Mouse (Mus musculus): Measurements from ENCODE around the gene Atp2b4. TPM values are rescaled to one million over a fixed set of nuclear protein-coding genes. Genes with fewer than 3 reads are reported as not detected.

Atp2b4 gene
- polyA plus RNA-seq, 1 experiment from 2014 or later: 11.2 TPM

GRCm38 (mm10) chr1:133744609-133745008 is 56.2 kb downstream of the Atp2b4 start:
- H3K9ac ChIP-seq: no peak overlapping the region
- H3K9me3 ChIP-seq (replicated peaks): no peaks in the 10 kb centered on the region
- H3K36me3 ChIP-seq: no peaks in the 10 kb centered on the region
- no peak overlapping the region for H3K4me3 ChIP-seq
- ATAC-seq (replicated peaks; ENCODE audit: insufficient number of reproducible peaks, insufficient read depth, low FRiP score, low read depth): peak; percentile 45
- WGBS: 61% methylated on average over 4 of the region's 4 CpGs
- no peaks in the 10 kb centered on the region for H3K27me3 ChIP-seq
- H3K4me1 ChIP-seq (replicated peaks): peaks cover 29% of the 10 kb centered on the region
- peak overlapping the region; percentile 53 for H3K27ac ChIP-seq
- H3K4me2 ChIP-seq: 0 out of 2 replicates have a peak overlapping the region, but pooled peaks have one; percentile 5

- H3K27ac ChIP-seq: peak overlapping the region; percentile 4; the same call in 1 of the 2 replicates
- H3K9me3 ChIP-seq (replicated peaks): no peaks in the 10 kb centered on the region
- no peak overlapping the region for H3K9ac ChIP-seq
- H3K4me1 ChIP-seq (replicated peaks): peaks cover 25% of the 10 kb centered on the region
- no peaks in the 10 kb centered on the region for H3K27me3 ChIP-seq
- no peak overlapping the region for H3K4me2 ChIP-seq
- ATAC-seq (replicated peaks; ENCODE audit: insufficient number of reproducible peaks, insufficient read depth, low FRiP score, low read depth): no peak
- H3K4me3 ChIP-seq: no peak overlapping the region
- WGBS: 62% methylated on average over 8 of the region's 8 CpGs
- peaks cover 6% of the 10 kb centered on the region for H3K36me3 ChIP-seq
These were observed 58.3 kb downstream of the Atp2b4 start for GRCm38 (mm10) chr1:133742517-133742916.

GRCm38 (mm10) chr1:133741881-133742434 is 58.9 kb downstream of the Atp2b4 start:
- WGBS: 57% methylated on average over 11 of the region's 11 CpGs
- Histone ChIP-seq H3K27me3 (no peaks in the 10 kb centered on the region), H3K36me3 (peaks cover 11% of the 10 kb centered on the region), H3K4me2 (no peak overlapping the region), H3K9ac (no peak overlapping the region), H3K4me3 (no peak overlapping the region), H3K9me3 (replicated peaks) (no peaks in the 10 kb centered on the region), H3K4me1 (replicated peaks) (peaks cover 25% of the 10 kb centered on the region), H3K27ac (peak overlapping the region; percentile 4; the same call in 1 of the 2 replicates)
- no peak for ATAC-seq (replicated peaks; ENCODE audit: insufficient number of reproducible peaks, insufficient read depth, low FRiP score, low read depth)

- H3K4me1 ChIP-seq (replicated peaks): peaks cover 28% of the 10 kb centered on the region
- 81% methylated on average over 6 of the region's 6 CpGs for WGBS
- ATAC-seq (replicated peaks; ENCODE audit: insufficient number of reproducible peaks, insufficient read depth, low FRiP score, low read depth): no peak
These were observed 59.7 kb downstream of the Atp2b4 start for GRCm38 (mm10) chr1:133741171-133741570.

GRCm38 (mm10) chr1:133736664-133737063 is 64.2 kb downstream of the Atp2b4 start:
- Histone ChIP-seq H3K9me3 (replicated peaks) (no peaks in the 10 kb centered on the region), H3K27me3 (no peaks in the 10 kb centered on the region), H3K4me3 (no peak overlapping the region), H3K36me3 (peaks cover 20% of the 10 kb centered on the region), H3K27ac (no peak overlapping the region), H3K4me1 (replicated peaks) (peaks cover 7% of the 10 kb centered on the region; the same call in 1 of the 2 replicates), H3K4me2 (no peak overlapping the region), H3K9ac (no peak overlapping the region)
- 65% methylated on average over 7 of the region's 7 CpGs for WGBS
- ATAC-seq (replicated peaks; ENCODE audit: insufficient number of reproducible peaks, insufficient read depth, low FRiP score, low read depth): no peak

More at GRCm38 (mm10) chr1:133741171-133741570, 59.7 kb downstream of the Atp2b4 start:
- Histone ChIP-seq H3K4me3 (no peak overlapping the region), H3K9me3 (replicated peaks) (no peaks in the 10 kb centered on the region), H3K9ac (no peak overlapping the region), H3K27ac (no peak overlapping the region), H3K4me2 (no peak overlapping the region), H3K36me3 (peaks cover 11% of the 10 kb centered on the region), H3K27me3 (no peaks in the 10 kb centered on the region)

- 25% methylated on average over 17 of the region's 17 CpGs for WGBS
- Histone ChIP-seq H3K9ac (peak overlapping the region; percentile 51; the same call in 1 of the 2 replicates), H3K36me3 (peaks cover 24% of the 10 kb centered on the region), H3K27ac (no peak overlapping the region), H3K9me3 (replicated peaks) (no peaks in the 10 kb centered on the region), H3K27me3 (no peaks in the 10 kb centered on the region), H3K4me3 (peak overlapping the region; percentile 20; the same call in 1 of the 2 replicates), H3K4me2 (peak overlapping the region; percentile 42), H3K4me1 (replicated peaks) (peaks cover 7% of the 10 kb centered on the region; the same call in 1 of the 2 replicates)
- ATAC-seq (replicated peaks; ENCODE audit: insufficient number of reproducible peaks, insufficient read depth, low FRiP score, low read depth): no peak; the same call in 1 of the 2 replicates
These were observed 64.7 kb downstream of the Atp2b4 start for GRCm38 (mm10) chr1:133735995-133736652.

- Histone ChIP-seq H3K4me2 (no peak overlapping the region), H3K27me3 (no peaks in the 10 kb centered on the region), H3K4me1 (replicated peaks) (peaks cover 7% of the 10 kb centered on the region; the same call in 1 of the 2 replicates), H3K4me3 (no peak overlapping the region), H3K27ac (no peak overlapping the region), H3K9me3 (replicated peaks) (no peaks in the 10 kb centered on the region), H3K36me3 (peaks cover 42% of the 10 kb centered on the region), H3K9ac (no peak overlapping the region)
- no peak for ATAC-seq (replicated peaks; ENCODE audit: insufficient number of reproducible peaks, insufficient read depth, low FRiP score, low read depth)
- WGBS: 66% methylated on average over 11 of the region's 11 CpGs
These were observed 68.0 kb downstream of the Atp2b4 start for GRCm38 (mm10) chr1:133732814-133733213.

- H3K4me3 ChIP-seq: no peak overlapping the region
- WGBS: 73% methylated on average over 7 of the region's 7 CpGs
- H3K9me3 ChIP-seq (replicated peaks): no peaks in the 10 kb centered on the region
- no peak overlapping the region for H3K4me2 ChIP-seq
- ATAC-seq (replicated peaks; ENCODE audit: insufficient number of reproducible peaks, insufficient read depth, low FRiP score, low read depth): no peak
- no peak overlapping the region for H3K9ac ChIP-seq
- no peak overlapping the region for H3K27ac ChIP-seq
- H3K4me1 ChIP-seq (replicated peaks): no peaks in the 10 kb centered on the region
- peaks cover 35% of the 10 kb centered on the region; the same call in 1 of the 2 replicates for H3K36me3 ChIP-seq
- no peaks in the 10 kb centered on the region for H3K27me3 ChIP-seq
These were observed 72.5 kb downstream of the Atp2b4 start for GRCm38 (mm10) chr1:133728339-133728738.

- no peak overlapping the region for H3K4me2 ChIP-seq
- WGBS: 88% methylated on average over 7 of the region's 7 CpGs
- peaks cover 13% of the 10 kb centered on the region for H3K36me3 ChIP-seq
- peaks cover 4% of the 10 kb centered on the region; the same call in 1 of the 2 replicates for H3K4me1 ChIP-seq (replicated peaks)
- no peak overlapping the region for H3K4me3 ChIP-seq
- H3K27me3 ChIP-seq: no peaks in the 10 kb centered on the region
- ATAC-seq (replicated peaks; ENCODE audit: insufficient number of reproducible peaks, insufficient read depth, low FRiP score, low read depth): no peak
- H3K27ac ChIP-seq: no peak overlapping the region
- no peak overlapping the region for H3K9ac ChIP-seq
- H3K9me3 ChIP-seq (replicated peaks): no peaks in the 10 kb centered on the region
These were observed 80.5 kb downstream of the Atp2b4 start for GRCm38 (mm10) chr1:133720342-133720741.

GRCm38 (mm10) chr1:133718786-133719185 is 82.1 kb downstream of the Atp2b4 start:
- H3K4me2 ChIP-seq: no peak overlapping the region
- peaks cover 13% of the 10 kb centered on the region for H3K36me3 ChIP-seq

GRCm38 (mm10) chr1:133718296-133718695 is 82.5 kb downstream of the Atp2b4 start:
- no peak overlapping the region for H3K4me2 ChIP-seq
- H3K4me1 ChIP-seq (replicated peaks): peaks cover 9% of the 10 kb centered on the region; the same call in 1 of the 2 replicates
- H3K27ac ChIP-seq: no peak overlapping the region
- WGBS: 60% methylated on average over 3 of the region's 3 CpGs
- ATAC-seq (replicated peaks; ENCODE audit: insufficient number of reproducible peaks, insufficient read depth, low FRiP score, low read depth): no peak
- no peaks in the 10 kb centered on the region for H3K9me3 ChIP-seq (replicated peaks)
- no peak overlapping the region for H3K4me3 ChIP-seq
- no peaks in the 10 kb centered on the region for H3K27me3 ChIP-seq
- peaks cover 13% of the 10 kb centered on the region for H3K36me3 ChIP-seq
- no peak overlapping the region for H3K9ac ChIP-seq

More at GRCm38 (mm10) chr1:133718786-133719185, 82.1 kb downstream of the Atp2b4 start:
- H3K9ac ChIP-seq: no peak overlapping the region
- peaks cover 8% of the 10 kb centered on the region; the same call in 1 of the 2 replicates for H3K4me1 ChIP-seq (replicated peaks)
- no peak overlapping the region for H3K27ac ChIP-seq
- no peak for ATAC-seq (replicated peaks; ENCODE audit: insufficient number of reproducible peaks, insufficient read depth, low FRiP score, low read depth)
- WGBS: 90% methylated on average over 8 of the region's 8 CpGs
- no peak overlapping the region for H3K4me3 ChIP-seq
- no peaks in the 10 kb centered on the region for H3K9me3 ChIP-seq (replicated peaks)
- H3K27me3 ChIP-seq: no peaks in the 10 kb centered on the region
